Mouse (Mus musculus) bone marrow macrophage, adult 2 months (primary cell): ENCODE measurements around the gene Plekhm2.

Experiments
- CTCF ChIP-seq: IDR thresholded peaks from 2 replicates; pipeline ENCODE4 v1.5.1; 2012; ENCODE audit warnings: low read depth, mild to moderate bottlenecking, low read length, moderate library complexity
- POLR2A ChIP-seq: IDR thresholded peaks from 2 replicates; pipeline ENCODE4 v1.6.1; 2012; ENCODE audit warnings: mild to moderate bottlenecking, low read depth, low read length, borderline replicate concordance

DNA sequence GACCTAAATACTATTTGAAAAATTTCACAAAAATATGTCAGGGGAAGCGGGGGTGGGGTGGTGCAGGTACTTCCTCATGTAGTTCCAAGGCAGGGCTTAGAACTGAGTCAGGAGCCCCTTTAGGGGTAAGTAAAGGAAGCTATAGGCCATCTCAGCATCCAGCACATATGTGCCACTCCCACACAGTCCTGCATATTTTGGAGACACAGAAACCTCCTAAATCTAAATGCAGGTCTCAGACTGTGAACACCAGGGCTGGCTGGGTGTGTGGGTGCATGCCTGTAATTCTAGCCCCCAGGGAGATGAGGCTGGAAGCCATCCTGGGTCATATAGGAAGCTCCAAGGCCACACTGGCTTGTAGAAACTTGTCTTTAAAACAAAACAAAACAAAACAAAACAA is 46.6 kb upstream of the Plekhm2 start:
- TF ChIP-seq POLR2A (no peak), CTCF (no peak)
